Mouse (Mus musculus): ENCODE data around the gene Plcb2. TPM values are rescaled to one million over a fixed set of nuclear protein-coding genes. Genes with fewer than 3 reads are reported as not detected.

The Plcb2 gene
- polyA plus RNA-seq, 1 experiment from 2014 or later, result 0.03 TPM

- H3K27me3 ChIP-seq, result no peaks in the 10 kb centered on the region
- DNase-seq (ENCODE audit: low read depth, low spot score) (no peak), ATAC-seq (no peak)
- ChIA-PET CTCF (interaction anchor here (0.9 to 3.4 kb wide), 6 partner anchors 16 to 125 kb away, joined by 3 to 23 read pairs (median 4); partner anchors contain the start of gene Disp2), POLR2A (interaction anchor here (0.6 to 1.5 kb wide), 8 partner anchors 14 to 124 kb away, joined by 3 to 7 read pairs (median 3); partner anchors contain the start of genes Disp2, Inafm2 and Knstrn)
- no peak for TF ChIP-seq CTCF (IDR thresholded peaks at IDR 0.05)
- in situ Hi-C loops (cut with MboI; ENCODE audit: low pct_unique_long_range_greater_than_20kb), result loop anchor here (5.0 kb wide), 1 partner anchor 119 kb away; no protein-coding TSS in a partner anchor
Observed at GRCm38 (mm10) chr2:118763469-118763868, 35.2 kb upstream of the Plcb2 start.

DNA sequence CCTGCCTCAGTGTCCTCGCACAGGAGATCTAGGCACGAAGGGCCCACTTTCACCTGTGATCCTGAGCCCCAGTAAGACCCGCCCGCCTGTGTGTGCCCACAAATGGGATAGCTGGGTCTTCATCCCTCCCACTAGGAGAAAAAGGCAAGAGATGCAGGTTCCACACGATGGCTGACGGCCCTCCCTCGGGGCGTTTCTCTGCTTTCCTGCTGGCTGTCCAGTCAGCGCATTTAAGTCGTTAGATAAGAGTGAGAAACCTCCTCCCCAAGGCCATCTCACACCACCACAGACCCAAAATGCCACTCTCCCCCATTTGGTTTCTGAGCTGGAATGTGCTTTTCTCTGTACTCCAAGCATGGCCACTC is 34.5 kb upstream of the Plcb2 start:
- ChIA-PET POLR2A (interaction anchor here (1.0 to 1.2 kb wide), 3 partner anchors 13 to 51 kb away, joined by 3 to 4 read pairs (median 3); partner anchors contain the start of genes Inafm2 and Knstrn), CTCF (interaction anchor here (0.9 to 6.0 kb wide), 5 partner anchors 14 to 120 kb away, joined by 3 to 34 read pairs (median 6); partner anchors contain the start of genes Disp2 and Inafm2)
- H3K27me3 ChIP-seq, result no peaks in the 10 kb centered on the region
- TF ChIP-seq CTCF (IDR thresholded peaks at IDR 0.05), result no peak
- ATAC-seq (no peak), DNase-seq (ENCODE audit: low read depth, low spot score) (no peak)
- in situ Hi-C loops (cut with MboI; ENCODE audit: low pct_unique_long_range_greater_than_20kb), result loop anchor here (5.0 kb wide), 1 partner anchor 120 kb away; no protein-coding TSS in a partner anchor

- DNase-seq (ENCODE audit: low read depth, low spot score) (no peak), ATAC-seq (peak; percentile 48)
- in situ Hi-C loops (cut with MboI; ENCODE audit: low pct_unique_long_range_greater_than_20kb), result loop anchor here (5.0 kb wide), 1 partner anchor 120 kb away; no protein-coding TSS in a partner anchor
- CTCF ChIA-PET, result interaction anchor here (1.3 to 6.0 kb wide), 4 partner anchors 13 to 275 kb away, joined by 3 to 34 read pairs (median 13); partner anchors contain the start of gene Inafm2
- POLR2A ChIA-PET, result interaction anchor here (0.6 to 2.4 kb wide), 5 partner anchors 13 to 100 kb away, joined by 3 to 10 read pairs (median 4); partner anchors contain the start of gene Knstrn
- TF ChIP-seq CTCF (IDR thresholded peaks at IDR 0.05), result no peak
- H3K27me3 ChIP-seq, result no peaks in the 10 kb centered on the region
Observed at GRCm38 (mm10) chr2:118761906-118762783, 33.9 kb upstream of the Plcb2 start, which contains the start of gene Ccdc9b. Gene Ccdc9b, minus strand, starts transcription at chr2:118762661.

DNA sequence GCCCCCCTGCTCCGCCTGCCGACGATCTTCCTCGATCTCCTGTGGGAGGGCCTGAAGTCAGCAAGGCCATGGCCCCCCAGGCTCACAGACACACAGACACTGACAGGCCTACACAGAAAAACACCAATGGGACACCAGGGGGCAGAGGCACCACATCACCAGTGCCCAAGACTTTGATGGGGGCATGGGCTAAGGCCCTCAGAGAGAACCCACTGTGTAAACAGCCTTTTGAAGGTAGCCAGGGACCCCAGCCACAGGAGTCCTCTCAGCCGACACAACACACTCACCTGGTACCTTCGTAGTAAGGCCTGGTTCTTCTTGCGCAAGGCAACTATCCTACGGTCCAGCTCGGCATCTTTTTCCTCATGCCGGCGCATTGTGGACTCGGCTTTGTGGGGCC is 33.1 kb upstream of the Plcb2 start:
- POLR2A ChIA-PET, result interaction anchor here (0.6 to 2.4 kb wide), 5 partner anchors 14 to 101 kb away, joined by 3 to 10 read pairs (median 4); no protein-coding TSS in a partner anchor
- in situ Hi-C loops (cut with MboI; ENCODE audit: low pct_unique_long_range_greater_than_20kb), result loop anchor here (5.0 kb wide), 1 partner anchor 121 kb away; no protein-coding TSS in a partner anchor
- no peak for DNase-seq (ENCODE audit: low read depth, low spot score)
- ATAC-seq, result no peak
- TF ChIP-seq CTCF (IDR thresholded peaks at IDR 0.05), result no peak
- no peaks in the 10 kb centered on the region for H3K27me3 ChIP-seq
- CTCF ChIA-PET, result interaction anchor here (1.3 to 6.0 kb wide), 3 partner anchors 13 to 274 kb away, joined by 3 to 34 read pairs (median 3); partner anchors contain the start of gene Inafm2

GRCm38 (mm10) chr2:118760311-118761025 is 32.2 kb upstream of the Plcb2 start:
- no peaks in the 10 kb centered on the region for H3K27me3 ChIP-seq
- ATAC-seq (peak; percentile 40), DNase-seq (ENCODE audit: low read depth, low spot score) (no peak)
- no peak for TF ChIP-seq CTCF (IDR thresholded peaks at IDR 0.05)
- POLR2A ChIA-PET, result interaction anchor here (0.8 to 2.4 kb wide), 3 partner anchors 10 to 15 kb away, joined by 3 to 10 read pairs (median 5); no protein-coding TSS in a partner anchor
- in situ Hi-C loops (cut with MboI; ENCODE audit: low pct_unique_long_range_greater_than_20kb), result loop anchor here (5.0 kb wide), 1 partner anchor 122 kb away; no protein-coding TSS in a partner anchor
- CTCF ChIA-PET, result interaction anchor here (0.6 to 6.0 kb wide), 5 partner anchors 12 to 273 kb away, joined by 3 to 34 read pairs (median 3); no protein-coding TSS in a partner anchor

- in situ Hi-C loops (cut with MboI; ENCODE audit: low pct_unique_long_range_greater_than_20kb), result loop anchor here (5.0 kb wide), 1 partner anchor 122 kb away; no protein-coding TSS in a partner anchor
- DNase-seq (ENCODE audit: low read depth, low spot score) (no peak), ATAC-seq (no peak)
- CTCF ChIA-PET, result interaction anchor here (1.0 to 6.0 kb wide), 5 partner anchors 11 to 123 kb away, joined by 3 to 34 read pairs (median 3); no protein-coding TSS in a partner anchor
- no peaks in the 10 kb centered on the region for H3K27me3 ChIP-seq
- no peak for TF ChIP-seq CTCF (IDR thresholded peaks at IDR 0.05)
- POLR2A ChIA-PET, result interaction anchor here (1.2 to 1.9 kb wide), 2 partner anchors 9 to 12 kb away, joined by 4 to 5 read pairs; no protein-coding TSS in a partner anchor
Observed at GRCm38 (mm10) chr2:118759828-118760227, 31.6 kb upstream of the Plcb2 start.

DNA sequence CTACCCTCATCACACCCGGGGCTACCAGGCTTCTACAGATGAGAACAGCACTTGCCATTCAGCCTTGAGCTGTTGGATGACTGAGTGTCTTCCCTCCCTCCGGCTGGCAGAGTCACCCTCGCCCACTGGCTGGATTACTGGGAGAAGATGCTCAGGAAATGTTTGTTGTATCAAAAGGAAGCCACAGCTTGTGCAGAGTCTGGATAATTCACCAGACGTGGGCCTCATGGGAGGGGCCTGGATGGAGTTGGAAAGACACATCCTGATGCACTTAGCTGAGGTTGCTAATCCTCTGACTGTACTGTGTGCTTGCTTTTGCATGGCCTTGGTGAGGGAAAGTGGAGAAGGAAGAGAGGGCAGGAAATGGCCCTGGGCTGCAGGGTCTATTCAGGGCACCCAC is 27.9 kb upstream of the Plcb2 start:
- ChIA-PET CTCF (no interaction called here), POLR2A (no interaction called here)
- no peak for TF ChIP-seq CTCF (IDR thresholded peaks at IDR 0.05)
- H3K27me3 ChIP-seq, result no peaks in the 10 kb centered on the region
- ATAC-seq (no peak), DNase-seq (ENCODE audit: low read depth, low spot score) (no peak)
- in situ Hi-C loops (cut with MboI; ENCODE audit: low pct_unique_long_range_greater_than_20kb), result no loop called here

DNA sequence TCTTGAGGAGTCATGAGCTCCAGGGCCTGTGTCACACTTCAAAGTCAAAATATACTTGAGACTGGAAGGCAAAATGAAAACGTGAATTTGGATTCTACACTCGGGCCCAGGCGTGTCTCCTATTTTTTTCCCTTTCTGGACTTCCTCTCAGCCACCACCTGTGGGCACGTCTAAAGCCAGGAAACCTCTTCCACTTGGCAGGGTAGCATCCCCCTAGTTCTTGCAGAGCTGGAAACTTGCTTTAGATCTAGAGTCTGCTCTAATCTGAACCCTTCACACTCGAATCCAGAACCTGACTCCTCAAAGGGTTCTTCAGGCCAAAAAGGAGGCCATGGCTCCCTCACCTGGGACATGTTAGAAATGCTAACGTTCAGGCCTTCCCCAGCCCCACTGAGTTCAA is 27.2 kb upstream of the Plcb2 start:
- CTCF ChIA-PET, result no interaction called here

DNA sequence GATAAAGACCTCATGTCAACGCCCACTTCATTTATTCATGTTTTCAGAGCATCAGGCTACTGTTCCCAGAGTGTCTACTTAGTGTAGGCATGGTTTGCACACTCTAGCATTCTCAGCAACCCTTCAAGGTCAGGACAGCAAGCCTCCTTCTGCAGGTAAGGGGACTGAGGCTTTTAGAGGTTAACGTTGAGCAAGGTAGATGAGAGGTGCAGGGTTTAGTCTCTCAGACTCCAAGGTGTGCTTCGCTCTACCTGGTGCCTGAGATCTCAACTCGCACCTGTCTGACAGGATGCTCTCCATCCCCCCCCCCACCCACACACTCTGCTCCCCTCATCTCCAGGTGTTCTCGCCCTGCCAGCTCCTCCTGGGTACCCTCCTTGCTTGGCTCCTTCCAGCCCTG is 25.9 kb upstream of the Plcb2 start:
- POLR2A ChIA-PET, result interaction anchor here (0.9 kb wide), 1 partner anchor 9 kb away, joined by 4 read pairs; the partner anchor contains the start of gene Inafm2
- no peak for TF ChIP-seq CTCF (IDR thresholded peaks at IDR 0.05)
- ATAC-seq (no peak), DNase-seq (ENCODE audit: low read depth, low spot score) (no peak)
- CTCF ChIA-PET, result no interaction called here
- H3K27me3 ChIP-seq, result no peaks in the 10 kb centered on the region
- in situ Hi-C loops (cut with MboI; ENCODE audit: low pct_unique_long_range_greater_than_20kb), result no loop called here

More for the DNA sequence above, 27.2 kb upstream of the Plcb2 start:
- in situ Hi-C loops (cut with MboI; ENCODE audit: low pct_unique_long_range_greater_than_20kb), result no loop called here
- no peak for DNase-seq (ENCODE audit: low read depth, low spot score)
- ATAC-seq, result no peak
- no peak for TF ChIP-seq CTCF (IDR thresholded peaks at IDR 0.05)
- POLR2A ChIA-PET, result no interaction called here
- H3K27me3 ChIP-seq, result no peaks in the 10 kb centered on the region

DNA sequence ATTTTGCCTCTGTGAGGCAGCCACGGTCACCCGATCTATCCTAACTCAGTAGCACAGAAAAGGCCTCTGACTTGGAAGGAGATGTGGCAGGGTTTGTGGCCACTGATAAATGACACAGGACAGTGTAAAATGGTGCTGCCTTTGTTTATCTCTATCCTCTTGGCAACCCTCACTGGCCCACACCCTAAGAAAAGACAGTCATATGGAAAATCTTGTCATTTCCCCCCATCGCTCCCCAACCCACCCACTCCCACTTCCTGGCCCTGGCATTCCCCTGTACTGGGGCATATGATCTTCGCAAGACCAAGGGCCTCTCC is 24.5 kb upstream of the Plcb2 start:
- ChIA-PET CTCF (no interaction called here), POLR2A (no interaction called here)
- DNase-seq (ENCODE audit: low read depth, low spot score) (no peak), ATAC-seq (no peak)
- in situ Hi-C loops (cut with MboI; ENCODE audit: low pct_unique_long_range_greater_than_20kb), result no loop called here
- H3K27me3 ChIP-seq, result no peaks in the 10 kb centered on the region
- TF ChIP-seq CTCF (IDR thresholded peaks at IDR 0.05), result no peak
